Mouse (Mus musculus) liver, adult 2 months (tissue): Measurements from ENCODE around the gene Nav2. TPM values are rescaled to one million over a fixed set of nuclear protein-coding genes. Genes with fewer than 3 reads are reported as not detected.

ENCODE experiments used
- DNase-seq: peaks from one replicate; pipeline ENCODE4 v3.0.0-alpha.2; 2011; ENCODE audit warnings: low read depth, low spot score; ENCODE audit errors: extremely low read depth
- H3K27ac ChIP-seq: fragments of 200-500 bp; replicated peaks from 2 replicates; pipeline ENCODE4 v1.5.1; 2012; ENCODE audit warnings: low read depth, mild to moderate bottlenecking, control low read depth, inconsistent platforms, low read length; ENCODE audit not compliant: insufficient read depth
- H3K27me3 ChIP-seq: fragments of 200-500 bp; 2 replicates; pipeline ENCODE4 v1.6.1; 2012; ENCODE audit warnings: mild to moderate bottlenecking, moderate library complexity, low read length, inconsistent platforms; ENCODE audit not compliant: control insufficient read depth, insufficient read depth
- H3K36me3 ChIP-seq: fragments of 200-500 bp; 2 replicates; pipeline ENCODE4 v1.6.1; 2012; ENCODE audit warnings: low read length, inconsistent platforms; ENCODE audit not compliant: control insufficient read depth, insufficient read depth
- H3K4me1 ChIP-seq: fragments of 200-500 bp; 2 replicates; pipeline ENCODE4 v1.6.1; 2011; ENCODE audit warnings: low read length; ENCODE audit not compliant: control insufficient read depth, insufficient read depth
- H3K4me3 ChIP-seq: fragments of 200-500 bp; 2 replicates; pipeline ENCODE4 v1.5.1; 2011; ENCODE audit warnings: low read depth, mild to moderate bottlenecking, control low read depth, low read length, moderate library complexity; ENCODE audit not compliant: insufficient read depth
- H3K79me2 ChIP-seq: fragments of 200-500 bp; 2 replicates; pipeline ENCODE4 v1.6.1; 2012; ENCODE audit warnings: inconsistent platforms, mild to moderate bottlenecking, low read length, moderate library complexity; ENCODE audit not compliant: control insufficient read depth, insufficient read depth
- H3K9ac ChIP-seq: fragments of 200-500 bp; 2 replicates; pipeline ENCODE4 v1.6.1; 2012; ENCODE audit warnings: low read depth, mild to moderate bottlenecking, control low read depth, inconsistent platforms, low read length
- CTCF ChIP-seq: fragments of 200-500 bp; IDR thresholded peaks from 2 replicates; pipeline ENCODE4 v1.5.1; 2011; ENCODE audit warnings: low read depth, low read length, control low read depth
- POLR2A ChIP-seq: fragments of 200-500 bp; IDR thresholded peaks from 2 replicates; pipeline ENCODE4 v1.6.1; 2011; ENCODE audit warnings: low read length, control low read depth; ENCODE audit not compliant: insufficient read depth; ENCODE audit errors: extremely low read depth
- WGBS: fragments of 180-500 bp; shearing (Covaris S2); methylation state at CpG from one replicate; pipeline ENCODE4 v1.1.7; 2018; 5-methylcytosine and 5-hydroxymethylcytosine counted together
- polyA plus RNA-seq: library from polyadenylated mRNA; depleted of rRNA; stranded (reverse); fragments of >200 nt; gene quantifications from 2 replicates; pipeline ENCODE4 v1.2.3, GENCODE M21; 2012
- total RNA-seq: library from RNA; depleted of rRNA; stranded (reverse); fragments of >200 nt; gene quantifications from 2 replicates; pipeline ENCODE4 v1.2.3, GENCODE M21; 2014

The Nav2 gene
- total and polyA plus RNA-seq, 2 experiments, result 11.1 to 17.6 TPM

DNA sequence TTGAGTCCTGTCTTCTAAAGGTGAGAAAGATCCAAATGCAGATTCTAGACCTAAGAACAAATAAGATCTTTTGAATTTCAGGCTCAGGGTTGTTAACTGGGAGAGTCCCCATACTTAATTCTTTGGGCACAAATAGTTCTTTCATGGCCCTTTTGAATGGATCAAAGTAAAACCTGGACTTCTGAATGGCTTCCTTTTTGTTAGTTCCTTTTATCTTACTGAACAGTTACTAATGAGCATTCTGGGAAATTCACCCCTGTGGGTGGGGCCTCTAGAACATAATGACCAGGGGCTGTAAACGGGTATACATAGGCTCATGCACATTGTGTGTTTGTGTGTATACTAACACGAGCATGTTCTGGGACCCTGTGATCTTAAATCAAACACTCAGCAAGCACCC, 429.2 kb downstream of the Nav2 start:
- TF ChIP-seq POLR2A, result no peak
- Histone ChIP-seq H3K4me1 (peaks cover 10% of the 10 kb centered on the region), H3K27ac (no peak overlapping the region), H3K4me3 (no peak overlapping the region), H3K36me3 (no peaks in the 10 kb centered on the region), H3K27me3 (no peaks in the 10 kb centered on the region), H3K79me2 (no peaks in the 10 kb centered on the region), H3K9ac (no peak overlapping the region)
- no peak for DNase-seq
- 71% methylated on average over 2 of the region's 2 CpGs for WGBS

DNA sequence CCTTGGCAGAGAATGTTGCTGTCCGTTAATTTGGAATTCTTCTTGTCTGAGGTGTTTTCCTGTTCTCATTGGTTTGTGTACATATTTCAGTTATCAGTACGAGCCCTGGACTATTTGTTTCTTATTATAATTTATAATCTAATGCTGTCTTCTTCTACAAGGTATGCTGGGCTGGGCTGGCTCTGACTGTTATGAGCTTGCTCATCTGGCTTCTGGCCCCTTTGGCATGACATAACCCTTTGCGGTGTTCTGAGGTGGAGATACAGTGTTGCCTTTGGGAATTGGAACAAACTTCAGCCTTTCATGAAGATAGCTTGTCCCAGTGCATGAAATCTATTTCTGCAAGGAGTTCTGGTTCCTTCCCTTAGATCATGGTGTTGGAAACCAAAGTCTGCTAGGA, 431.4 kb downstream of the Nav2 start:
- H3K79me2 ChIP-seq, result no peaks in the 10 kb centered on the region; the same call in 1 of the 2 replicates
- no peak overlapping the region for H3K9ac ChIP-seq
- no peak overlapping the region for H3K27ac ChIP-seq
- TF ChIP-seq CTCF (no peak), POLR2A (no peak)
- 79% methylated on average over 3 of the region's 3 CpGs for WGBS
- peaks cover 12% of the 10 kb centered on the region for H3K4me1 ChIP-seq
- H3K4me3 ChIP-seq, result no peak overlapping the region
- DNase-seq, result no peak
- no peaks in the 10 kb centered on the region for H3K36me3 ChIP-seq
- no peaks in the 10 kb centered on the region for H3K27me3 ChIP-seq

DNA sequence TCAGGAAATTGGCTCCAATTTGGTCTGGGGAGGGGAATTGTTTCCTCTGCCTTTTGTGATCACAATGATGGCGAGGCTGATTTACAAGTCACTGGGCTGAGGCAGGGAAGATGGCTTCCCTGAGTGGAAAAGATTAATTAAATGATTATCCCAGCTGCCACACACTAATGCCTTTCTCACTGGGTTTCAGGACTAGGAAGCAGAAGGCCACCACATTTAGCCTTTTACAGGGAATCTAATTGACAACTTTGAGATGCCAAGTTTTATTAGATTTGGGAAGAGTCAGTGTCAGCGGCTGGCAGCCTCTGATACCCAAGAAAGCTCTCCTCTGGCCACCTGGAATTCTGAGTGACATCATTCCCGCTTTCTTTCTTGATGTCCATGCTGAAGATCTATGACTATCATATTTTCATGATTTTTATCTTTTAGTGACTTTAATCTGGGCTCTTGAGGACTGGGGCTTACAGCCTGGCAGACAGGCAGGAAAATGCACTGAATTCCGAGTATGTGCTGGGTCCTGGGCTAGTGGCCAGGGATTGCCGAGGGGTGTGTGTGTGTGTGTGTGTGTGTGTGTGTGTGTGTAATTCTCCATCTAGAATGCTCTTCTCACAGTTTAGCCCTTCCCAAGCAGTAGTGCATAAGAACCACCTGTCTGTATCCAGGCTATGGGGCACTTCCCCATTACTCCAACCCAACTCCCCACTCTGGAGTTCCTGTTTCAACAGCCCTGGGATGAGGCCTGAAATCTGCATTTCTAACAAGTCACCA, 432.8 kb downstream of the Nav2 start:
- H3K27ac ChIP-seq, result no peak overlapping the region
- no peak overlapping the region for H3K9ac ChIP-seq

GRCm38 (mm10) chr7:49341919-49342529, 433.5 kb downstream of the Nav2 start:
- Histone ChIP-seq H3K27me3 (no peaks in the 10 kb centered on the region), H3K9ac (no peak overlapping the region), H3K79me2 (no peaks in the 10 kb centered on the region; the same call in 1 of the 2 replicates), H3K4me1 (peaks cover 12% of the 10 kb centered on the region), H3K27ac (no peak overlapping the region), H3K4me3 (no peak overlapping the region), H3K36me3 (no peaks in the 10 kb centered on the region)
- peak; percentile 62 for DNase-seq
- TF ChIP-seq POLR2A (no peak), CTCF (peak; percentile 10; the same call in 1 of the 2 replicates)
- WGBS, result 42% methylated on average over 2 of the region's 2 CpGs

More for the DNA sequence above, 432.8 kb downstream of the Nav2 start:
- H3K36me3 ChIP-seq, result no peaks in the 10 kb centered on the region
- 64% methylated on average over 5 of the region's 5 CpGs for WGBS
- no peaks in the 10 kb centered on the region for H3K27me3 ChIP-seq
- H3K4me3 ChIP-seq, result no peak overlapping the region
- no peak for DNase-seq
- H3K79me2 ChIP-seq, result no peaks in the 10 kb centered on the region; the same call in 1 of the 2 replicates
- TF ChIP-seq POLR2A (no peak), CTCF (no peak)
- H3K4me1 ChIP-seq, result peaks cover 12% of the 10 kb centered on the region

DNA sequence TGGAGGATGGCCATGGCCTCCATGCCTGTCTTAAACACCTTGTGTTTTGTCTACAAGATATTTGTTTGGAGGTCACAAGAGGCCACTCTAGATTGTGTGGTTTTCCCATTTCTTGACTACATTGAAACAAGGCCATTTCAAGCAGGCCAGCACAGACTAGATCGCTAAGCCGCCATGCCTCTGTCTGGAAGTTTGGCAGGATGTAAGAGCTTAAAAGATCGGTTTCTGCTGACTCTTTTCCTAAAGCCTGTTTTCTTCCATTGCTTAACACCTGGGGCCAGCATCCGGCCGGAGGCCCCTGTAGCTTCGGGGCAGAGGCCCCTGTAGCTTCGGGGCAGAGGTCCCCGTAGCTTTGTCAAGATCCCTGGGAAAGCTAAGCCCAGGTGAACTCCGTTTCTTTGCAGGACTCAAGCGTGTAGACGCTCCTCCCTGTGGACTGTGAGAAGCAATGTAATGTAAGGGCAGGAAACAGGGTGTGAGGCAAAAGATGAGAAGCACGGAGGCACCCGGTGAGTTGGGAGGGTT, 434.1 kb downstream of the Nav2 start:
- Histone ChIP-seq H3K27ac (no peak overlapping the region), H3K36me3 (no peaks in the 10 kb centered on the region), H3K79me2 (no peaks in the 10 kb centered on the region; the same call in 1 of the 2 replicates), H3K4me3 (no peak overlapping the region), H3K27me3 (no peaks in the 10 kb centered on the region), H3K4me1 (peaks cover 12% of the 10 kb centered on the region), H3K9ac (no peak overlapping the region)
- WGBS, result 23% methylated on average over 13 of the region's 13 CpGs
- peak; percentile 25 for DNase-seq
- TF ChIP-seq CTCF (no peak), POLR2A (no peak)
